Mouse (Mus musculus): ENCODE measurements around the gene Cacna1s.

Cacna1s gene

GRCm38 (mm10) chr1:136137071-136137531 is 84.6 kb downstream of the Cacna1s start:
- in situ Hi-C loops (cut with MboI), result no loop called here

GRCm38 (mm10) chr1:136137575-136137974 is 85.0 kb downstream of the Cacna1s start:
- in situ Hi-C loops (cut with MboI), result no loop called here

GRCm38 (mm10) chr1:136138191-136138830 is 85.8 kb downstream of the Cacna1s start:
- in situ Hi-C loops (cut with MboI), result no loop called here

DNA sequence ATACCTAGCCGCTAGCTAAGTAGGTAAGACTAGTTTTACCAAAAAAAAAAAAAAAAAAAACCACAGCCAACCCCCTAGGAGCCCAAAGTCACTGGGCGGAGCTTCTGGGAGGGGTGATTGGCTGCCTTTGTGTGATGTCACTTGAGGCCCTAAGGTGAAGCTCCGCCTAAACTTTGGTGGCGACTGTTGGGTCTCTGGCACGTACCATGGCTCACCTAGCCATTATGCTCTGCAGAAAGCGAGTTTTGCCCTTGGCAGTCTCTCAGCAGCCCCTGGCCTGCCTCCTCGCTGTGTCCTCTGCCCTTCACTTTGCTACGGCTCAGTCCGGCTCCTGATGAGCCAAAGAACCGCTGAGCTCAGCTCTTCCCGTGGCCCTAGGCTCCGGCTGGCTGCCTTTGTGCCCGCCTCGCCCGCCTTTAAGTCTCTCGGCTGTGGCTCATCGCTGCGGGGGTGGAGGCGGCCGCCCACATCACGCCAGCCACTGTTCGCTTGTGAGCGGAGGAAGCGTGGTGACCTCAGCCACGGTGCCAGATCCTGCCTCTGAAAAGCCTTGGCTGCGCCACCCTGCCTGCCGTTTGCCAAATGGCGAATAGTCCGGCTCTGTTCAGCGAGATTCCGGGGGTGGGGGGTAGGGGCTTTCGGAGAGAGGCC is 87.6 kb downstream of the Cacna1s start:
- in situ Hi-C loops (cut with MboI), result no loop called here

DNA sequence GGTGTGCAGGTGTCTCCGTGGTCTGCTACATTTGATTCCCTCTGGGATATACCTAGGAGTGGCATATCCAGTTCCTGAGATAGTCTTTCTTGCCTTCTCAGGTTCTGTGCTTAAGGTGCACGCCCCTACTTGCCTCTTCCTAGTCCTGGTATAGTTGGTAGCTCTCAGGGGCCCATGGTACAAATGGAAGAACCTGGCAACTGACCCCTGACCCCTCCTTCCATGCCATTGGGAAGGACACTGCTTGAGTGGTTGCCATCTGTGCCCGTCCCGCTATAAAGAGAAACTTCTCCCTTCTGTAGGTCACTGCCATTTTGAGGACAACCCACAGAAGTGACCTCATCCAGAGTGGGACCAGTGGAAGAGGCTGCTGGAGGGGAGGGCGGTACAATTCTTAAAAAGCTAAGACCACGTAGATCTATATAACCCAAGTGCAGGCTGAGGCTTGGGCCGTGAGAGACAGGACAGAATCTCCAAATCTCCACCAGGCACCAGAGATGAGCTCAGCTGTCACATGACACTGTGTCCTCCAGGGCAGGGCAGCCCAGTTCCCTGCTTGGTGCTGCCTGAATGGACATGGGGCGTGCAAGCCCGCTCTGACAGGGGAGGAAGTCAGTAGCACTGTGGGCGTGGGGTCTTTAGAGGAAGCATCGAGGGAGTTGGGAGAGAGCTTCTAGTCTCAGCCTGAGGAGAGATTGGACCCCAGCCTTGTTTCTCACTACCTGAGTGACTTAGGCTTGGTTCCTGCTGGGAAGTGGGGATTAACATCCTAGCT is 88.8 kb downstream of the Cacna1s start:
- in situ Hi-C loops (cut with MboI), result no loop called here

GRCm38 (mm10) chr1:136142336-136142735 is 89.8 kb downstream of the Cacna1s start:
- in situ Hi-C loops (cut with MboI), result no loop called here

DNA sequence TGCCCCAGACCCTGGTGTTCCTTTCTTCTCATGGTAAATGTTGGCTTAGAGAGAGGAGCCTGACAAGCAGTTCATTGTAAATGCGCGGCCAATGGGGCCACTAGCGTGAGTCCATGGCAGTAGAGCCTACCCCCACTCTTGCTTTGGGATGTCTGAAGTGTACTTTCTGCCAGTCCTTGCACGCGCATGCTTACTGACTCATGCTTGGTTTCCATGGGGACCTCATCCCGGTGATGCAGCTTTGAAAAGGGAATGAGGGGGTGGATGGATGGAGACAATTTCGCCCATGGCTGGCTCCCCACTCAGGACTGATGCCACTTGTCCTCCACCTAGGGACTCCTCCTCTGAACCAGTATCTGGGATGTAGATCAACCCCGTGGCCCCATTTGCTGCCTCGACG is 91.0 kb downstream of the Cacna1s start:
- in situ Hi-C loops (cut with MboI), result no loop called here

DNA sequence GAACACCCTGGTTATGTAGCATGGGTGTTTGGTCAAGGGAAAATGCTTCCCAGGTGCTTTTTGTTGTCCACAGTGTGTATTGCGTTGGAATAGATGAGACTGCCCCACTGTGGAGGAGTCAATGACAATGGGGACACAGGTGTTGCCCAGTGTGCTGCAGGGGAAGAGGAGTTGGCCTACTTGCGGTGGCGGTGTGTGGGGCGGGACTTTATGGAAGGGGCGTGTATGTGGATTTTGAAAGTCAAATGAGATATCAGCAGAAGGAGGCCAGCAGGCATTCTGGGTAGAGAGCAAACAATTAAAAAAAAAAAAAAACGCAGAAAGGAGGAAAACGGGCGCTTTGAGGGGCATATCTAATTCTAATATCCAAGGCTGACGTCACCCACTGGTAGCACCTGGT is 97.2 kb downstream of the Cacna1s start:
- in situ Hi-C loops (cut with MboI), result no loop called here

GRCm38 (mm10) chr1:136151371-136151770 is 98.8 kb downstream of the Cacna1s start:
- in situ Hi-C loops (cut with MboI), result no loop called here

DNA sequence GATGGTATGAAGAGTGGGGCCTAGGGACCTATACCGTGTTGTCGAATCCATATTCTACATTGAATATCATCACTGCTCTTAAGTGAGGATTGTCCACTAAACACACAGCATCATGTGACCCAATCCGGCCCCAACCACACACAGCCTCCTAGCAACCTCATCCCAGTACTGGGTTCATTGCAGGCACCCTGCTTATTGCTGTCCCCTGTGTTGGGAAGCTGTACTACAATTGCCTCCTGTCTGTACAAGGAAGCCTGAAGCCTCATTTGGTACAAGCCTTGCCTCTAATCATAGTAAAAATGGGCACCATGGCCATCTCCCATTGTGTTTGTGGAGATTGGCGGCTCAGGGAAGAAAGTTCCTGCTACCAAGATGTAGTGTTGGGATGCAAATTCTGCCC is 103.8 kb downstream of the Cacna1s start:
- in situ Hi-C loops (cut with MboI), result no loop called here

- in situ Hi-C loops (cut with MboI), result no loop called here
Measured at GRCm38 (mm10) chr1:136156951-136157350, 104.4 kb downstream of the Cacna1s start.

GRCm38 (mm10) chr1:136159830-136160229 is 107.3 kb downstream of the Cacna1s start:
- in situ Hi-C loops (cut with MboI), result no loop called here

- in situ Hi-C loops (cut with MboI), result no loop called here
Measured at GRCm38 (mm10) chr1:136160297-136160696, 107.7 kb downstream of the Cacna1s start.

DNA sequence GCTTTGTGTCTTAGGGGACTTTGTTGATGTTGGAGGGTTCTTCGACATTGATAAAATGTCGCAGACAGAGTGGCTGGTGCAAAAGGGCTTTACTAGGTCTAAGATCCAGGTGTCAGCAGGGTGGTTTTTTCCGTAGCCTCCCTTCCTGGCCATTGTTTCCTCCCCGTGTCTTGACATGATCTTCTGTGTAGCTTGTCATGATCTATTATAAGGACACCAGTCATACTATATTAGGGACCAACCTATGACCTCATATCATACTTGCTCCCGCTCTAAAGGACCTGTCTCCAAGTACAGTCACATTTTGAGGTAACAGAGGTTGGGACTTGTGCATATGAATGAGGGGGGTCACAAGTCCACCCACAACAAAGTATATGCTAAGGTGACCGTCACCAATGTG is 108.4 kb downstream of the Cacna1s start:
- in situ Hi-C loops (cut with MboI), result no loop called here

DNA sequence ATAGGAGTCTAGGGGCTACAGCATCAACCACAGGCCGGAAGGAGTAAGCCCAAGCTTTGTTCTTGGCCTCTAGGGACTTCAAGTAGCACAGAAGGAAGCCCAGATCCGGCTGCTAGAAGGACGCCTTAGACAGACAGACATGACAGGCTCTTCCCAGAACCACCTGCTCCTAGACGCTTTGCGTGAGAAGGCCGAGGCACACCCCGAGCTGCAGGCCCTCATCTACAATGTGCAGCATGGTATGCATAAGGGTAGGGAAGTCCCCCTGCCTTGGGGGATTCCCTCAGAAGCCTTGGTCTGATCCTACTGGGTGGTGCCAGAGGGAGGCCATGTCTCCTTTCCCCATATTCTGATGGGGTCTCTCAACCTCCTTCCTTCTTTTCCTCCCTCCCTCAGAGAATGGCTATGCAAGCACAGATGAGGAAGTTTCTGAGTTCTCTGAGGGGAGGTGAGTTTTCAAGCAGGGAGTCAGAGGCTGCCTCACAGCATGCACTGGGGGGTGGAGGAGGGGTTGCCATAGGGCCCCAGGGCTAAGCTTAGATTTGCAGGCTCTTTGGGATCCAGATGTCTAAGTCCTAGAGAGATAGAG is 108.9 kb downstream of the Cacna1s start:
- in situ Hi-C loops (cut with MboI), result no loop called here

GRCm38 (mm10) chr1:136165436-136165835 is 112.9 kb downstream of the Cacna1s start:
- in situ Hi-C loops (cut with MboI), result no loop called here

DNA sequence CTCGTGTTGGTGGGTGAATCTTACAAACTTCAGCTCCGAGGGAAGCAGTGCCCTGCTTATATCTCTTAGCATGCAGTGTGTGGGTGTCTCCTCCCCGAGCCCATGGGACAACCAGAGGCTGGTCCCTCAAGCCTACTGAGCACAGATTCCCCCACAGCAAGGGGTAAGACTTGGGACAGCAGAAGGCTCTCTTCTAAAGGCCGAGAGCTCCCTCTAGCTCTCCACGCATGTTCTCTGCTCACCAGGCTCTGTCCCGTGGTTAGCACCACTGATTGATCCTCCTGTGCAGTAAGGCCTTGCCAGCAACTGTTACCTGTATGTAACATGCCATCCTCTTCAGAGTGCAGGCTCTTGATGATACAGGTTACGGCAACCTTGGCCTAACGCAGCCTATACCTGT is 115.1 kb downstream of the Cacna1s start:
- in situ Hi-C loops (cut with MboI), result no loop called here

Data from mature B cell (primary cell).